Mouse (Mus musculus) liver, embryonic 12.5 days (tissue): ENCODE data around the gene Cops6. TPM values are rescaled to one million over a fixed set of nuclear protein-coding genes. Genes with fewer than 3 reads are reported as not detected.

Experiments used
- ATAC-seq: fragments of 200-750 bp; cut with Nextera tagmentation; 2 replicates; pipeline ENCODE4 v1.8.0; 2017; ENCODE audit warnings: moderate number of reproducible peaks, mild to moderate bottlenecking, moderate library complexity
- H3K27ac ChIP-seq: fragments of 300-500 bp; sonication (generic); 2 replicates; pipeline ENCODE4 v1.5.1; 2016; ENCODE audit warnings: mild to moderate bottlenecking
- H3K27me3 ChIP-seq: fragments of 300-500 bp; sonication (generic); replicated peaks from 2 replicates; pipeline ENCODE4 v1.6.1; 2016; ENCODE audit warnings: mild to moderate bottlenecking, moderate library complexity
- H3K36me3 ChIP-seq: fragments of 300-500 bp; sonication (generic); 2 replicates; pipeline ENCODE4 v1.6.1; 2016; ENCODE audit warnings: mild to moderate bottlenecking, moderate library complexity
- H3K4me1 ChIP-seq: fragments of 300-500 bp; sonication (generic); 2 replicates; pipeline ENCODE4 v1.6.1; 2016
- H3K4me2 ChIP-seq: fragments of 300-500 bp; sonication (generic); 2 replicates; pipeline ENCODE4 v1.6.1; 2016; ENCODE audit warnings: mild to moderate bottlenecking, moderate library complexity
- H3K4me3 ChIP-seq: fragments of 300-500 bp; sonication (generic); 2 replicates; pipeline ENCODE4 v1.5.1; 2016; ENCODE audit warnings: mild to moderate bottlenecking, moderate library complexity
- H3K9ac ChIP-seq: fragments of 300-500 bp; sonication (generic); 2 replicates; pipeline ENCODE4 v1.6.1; 2016; ENCODE audit warnings: mild to moderate bottlenecking, moderate library complexity
- H3K9me3 ChIP-seq: fragments of 300-500 bp; sonication (generic); replicated peaks from 2 replicates; pipeline ENCODE4 v1.6.1; 2016; ENCODE audit warnings: mild to moderate bottlenecking, moderate library complexity
- WGBS: fragments of 180-500 bp; shearing (Covaris S2); methylation state at CpG from one replicate; pipeline ENCODE4 v1.1.7; 2016; ENCODE audit not compliant: insufficient replicate concordance; 5-methylcytosine and 5-hydroxymethylcytosine counted together
- polyA plus RNA-seq: library from polyadenylated mRNA; unstranded; fragments of >200 nt; fragmentation: Nextera tagmentation; extraction: Ambion mirVana; gene quantifications from 2 replicates; pipeline ENCODE4 v1.2.1, GENCODE M21; 2016

The Cops6 gene
- 181 and 191 TPM in 2 replicates for polyA plus RNA-seq

- Histone ChIP-seq H3K27ac (peak within 1 kb of the TSS; percentile 66), H3K9ac (peak within 1 kb of the TSS; percentile 80), H3K4me3 (peak within 1 kb of the TSS; percentile 75), H3K36me3 (peaks cover 40% of the 10 kb centered on the region), H3K27me3 (no peaks in the 10 kb centered on the region), H3K4me2 (peak within 1 kb of the TSS; percentile 81), H3K4me1 (peaks cover 32% of the 10 kb centered on the region), H3K9me3 (no peaks in the 10 kb centered on the region)
- peak; percentile 94 for ATAC-seq
- under 1% methylated on average over 42 of the region's 42 CpGs for WGBS
Observed at GRCm38 (mm10) chr5:138160842-138161665, at the start of gene Cops6. Gene Cops6 (plus strand): TSS chr5:138161071.

DNA sequence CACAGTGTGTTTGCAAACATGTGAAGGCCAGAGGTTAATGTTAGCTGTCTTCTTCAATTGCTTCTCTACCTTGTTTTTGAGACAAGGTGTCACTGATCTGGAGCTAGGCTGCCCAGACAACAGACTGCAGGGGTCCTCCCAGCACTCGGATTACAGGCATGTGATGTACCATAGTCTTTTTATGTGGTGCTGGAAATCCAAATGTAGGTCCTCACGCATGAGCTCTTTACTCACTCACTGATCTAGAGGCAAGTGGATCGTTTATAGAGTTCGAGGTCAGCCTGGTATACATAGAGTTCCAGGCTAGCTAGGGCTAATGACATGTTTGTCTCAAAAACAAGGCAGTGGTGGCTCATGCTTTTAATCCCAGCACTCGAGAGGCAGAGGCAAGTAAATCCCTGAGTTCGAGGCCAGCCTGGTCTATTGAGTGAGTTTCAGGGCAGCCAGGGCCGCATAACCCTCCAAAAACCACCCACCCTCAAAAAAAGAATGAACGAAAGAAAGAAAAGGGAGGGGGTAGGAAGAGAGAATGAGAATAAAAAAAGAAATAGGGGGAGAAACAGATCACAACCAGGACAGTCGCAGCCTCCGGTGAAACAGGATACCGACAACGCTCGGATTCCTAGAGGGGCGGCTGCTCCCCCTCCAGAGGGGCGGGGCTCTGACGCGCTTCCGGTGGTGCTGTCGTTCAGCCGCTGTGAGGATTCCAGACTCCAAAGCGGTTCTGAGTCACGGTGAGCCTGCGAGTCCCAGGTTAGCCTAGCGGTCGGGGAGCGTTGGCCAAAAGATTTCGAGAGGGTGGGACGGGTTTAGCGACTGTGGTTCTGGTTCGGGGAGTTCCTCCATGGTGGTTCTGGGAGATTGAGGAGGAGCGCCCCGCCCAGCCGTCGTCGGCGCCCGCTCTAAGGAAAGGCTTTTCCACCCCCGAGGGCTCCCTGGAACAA is 44.3 kb upstream of the Cops6 start, which contains the start of gene Zscan21:
Gene Zscan21 (plus strand): TSS at position 649 of the 944 bp plus-strand sequence.
- Histone ChIP-seq H3K9ac (peak within 1 kb of the TSS; percentile 80), H3K27ac (peak within 1 kb of the TSS; percentile 92), H3K9me3 (no peaks in the 10 kb centered on the region), H3K27me3 (no peaks in the 10 kb centered on the region), H3K4me3 (peak within 1 kb of the TSS; percentile 70), H3K36me3 (peaks cover 23% of the 10 kb centered on the region), H3K4me1 (peaks cover 31% of the 10 kb centered on the region), H3K4me2 (peak within 1 kb of the TSS; percentile 84)
- 7% methylated on average over 38 of the region's 38 CpGs for WGBS
- peak; percentile 96 for ATAC-seq

DNA sequence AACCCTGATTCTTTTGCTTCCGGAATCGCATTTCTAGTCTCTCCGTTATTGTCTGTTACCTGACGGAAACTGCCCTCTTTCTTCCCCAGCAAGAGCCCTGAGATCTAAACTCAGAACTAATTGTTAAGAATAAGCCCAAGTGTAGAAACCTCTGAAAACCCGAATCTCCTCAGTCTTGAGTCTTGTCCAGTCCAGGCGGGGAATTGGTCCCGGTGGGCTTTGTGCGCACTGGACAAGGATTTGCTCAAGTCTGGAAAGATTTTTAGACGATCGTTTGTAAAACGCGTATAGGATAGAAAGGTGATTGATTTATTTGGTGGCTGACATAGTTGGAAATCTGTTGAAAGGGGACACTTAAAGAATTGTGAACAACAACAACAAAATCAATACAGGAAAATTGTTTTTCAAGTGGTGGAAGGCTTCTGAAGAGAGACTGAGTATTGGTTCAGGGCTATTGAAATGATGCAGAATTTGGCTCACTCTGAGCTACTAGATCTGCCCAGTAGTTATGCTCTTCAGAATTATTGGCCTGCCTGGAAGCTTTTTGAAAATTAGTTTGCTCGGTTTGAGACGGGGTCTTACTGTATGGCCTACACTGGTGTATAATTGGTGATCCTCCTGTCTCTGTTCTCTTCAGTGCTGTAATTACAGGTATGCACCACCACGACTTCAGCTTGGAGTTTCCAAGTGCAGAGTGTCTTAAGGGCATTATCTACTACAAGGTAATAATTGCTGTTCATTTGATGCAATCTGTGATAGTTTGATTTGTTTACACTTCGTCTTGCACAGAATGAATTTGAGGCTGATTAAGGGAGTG is 43.5 kb upstream of the Cops6 start:
- Histone ChIP-seq H3K4me1 (peaks cover 31% of the 10 kb centered on the region), H3K9ac (peak overlapping the region; percentile 80), H3K27ac (peak overlapping the region; percentile 92), H3K27me3 (no peaks in the 10 kb centered on the region), H3K9me3 (no peaks in the 10 kb centered on the region), H3K4me2 (peak overlapping the region; percentile 84), H3K36me3 (peaks cover 27% of the 10 kb centered on the region), H3K4me3 (peak overlapping the region; percentile 70)
- ATAC-seq, result peak; percentile 31; the same call in 1 of the 2 replicates
- 9% methylated on average over 16 of the region's 16 CpGs for WGBS

DNA sequence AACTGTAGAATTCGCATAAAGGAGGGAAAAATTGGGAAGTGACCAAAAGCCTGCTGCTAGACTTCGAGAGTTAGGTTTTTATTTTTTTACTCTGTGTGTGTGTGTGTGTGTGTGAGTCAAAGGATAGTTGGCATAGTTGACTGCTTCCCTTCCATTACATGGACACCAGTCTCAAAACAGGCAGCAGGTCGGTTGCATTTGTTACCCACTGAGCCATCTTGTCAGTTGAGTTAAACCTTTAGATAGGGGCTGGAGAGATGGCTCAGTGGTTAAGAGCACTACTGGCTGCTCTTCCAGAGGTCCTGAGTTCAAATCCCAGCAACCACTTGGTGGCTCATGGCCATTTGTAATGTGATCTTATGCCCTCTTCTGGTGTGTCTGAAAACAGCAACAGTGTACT is 42.8 kb upstream of the Cops6 start:
- H3K4me1 ChIP-seq, result peaks cover 32% of the 10 kb centered on the region
- peak overlapping the region; percentile 84 for H3K4me2 ChIP-seq
- peaks cover 31% of the 10 kb centered on the region for H3K36me3 ChIP-seq
- H3K27me3 ChIP-seq, result no peaks in the 10 kb centered on the region
- H3K9me3 ChIP-seq, result no peaks in the 10 kb centered on the region
- H3K27ac ChIP-seq, result 0 out of 2 replicates have a peak overlapping the region, but pooled peaks have one; percentile 59
- no peak for ATAC-seq
- H3K9ac ChIP-seq, result peak overlapping the region; percentile 80; the same call in 1 of the 2 replicates
- peak overlapping the region; percentile 70 for H3K4me3 ChIP-seq
- 56% methylated on average over 3 of the region's 3 CpGs for WGBS

GRCm38 (mm10) chr5:138132425-138133064 is 28.3 kb upstream of the Cops6 start:
- peaks cover 13% of the 10 kb centered on the region for H3K4me1 ChIP-seq
- no peak overlapping the region for H3K4me2 ChIP-seq
- WGBS, result 89% methylated on average over 5 of the region's 5 CpGs
- no peak for ATAC-seq
- no peak overlapping the region for H3K27ac ChIP-seq
- H3K4me3 ChIP-seq, result no peak overlapping the region
- peaks cover 77% of the 10 kb centered on the region for H3K36me3 ChIP-seq
- no peaks in the 10 kb centered on the region for H3K9me3 ChIP-seq
- H3K27me3 ChIP-seq, result no peaks in the 10 kb centered on the region
- no peak overlapping the region for H3K9ac ChIP-seq

DNA sequence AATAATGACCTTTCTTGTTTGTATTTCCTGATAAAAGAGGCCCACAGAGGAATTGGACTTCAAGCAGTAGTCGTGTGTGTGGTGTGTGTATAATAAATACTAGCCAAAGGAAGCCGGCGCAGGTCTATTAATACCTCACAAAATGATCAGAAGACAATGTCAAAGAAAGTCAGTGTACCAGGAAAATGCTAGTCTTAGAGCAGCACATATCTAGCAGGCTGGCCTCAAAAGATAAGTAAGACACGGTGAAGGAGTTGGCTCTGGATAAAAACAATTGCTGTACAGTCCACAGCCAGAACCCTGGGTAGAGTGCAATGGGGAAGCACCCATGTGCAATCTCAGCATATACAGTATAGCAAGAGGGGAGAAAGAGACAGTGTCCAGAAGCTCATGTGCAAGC is 23.6 kb upstream of the Cops6 start:
- no peak overlapping the region; the same call in 1 of the 2 replicates for H3K27ac ChIP-seq
- ATAC-seq, result peak; percentile 87
- 28% methylated on average over 4 of the region's 4 CpGs for WGBS

GRCm38 (mm10) chr5:138137935-138138549 is 22.8 kb upstream of the Cops6 start:
- no peak overlapping the region for H3K4me3 ChIP-seq
- no peaks in the 10 kb centered on the region for H3K27me3 ChIP-seq
- no peak overlapping the region for H3K9ac ChIP-seq
- WGBS, result 47% methylated on average over 8 of the region's 8 CpGs
- no peak overlapping the region for H3K27ac ChIP-seq
- ATAC-seq, result peak; percentile 63; the same call in 1 of the 2 replicates
- peaks cover 22% of the 10 kb centered on the region for H3K4me1 ChIP-seq
- peaks cover 28% of the 10 kb centered on the region for H3K36me3 ChIP-seq
- H3K4me2 ChIP-seq, result no peak overlapping the region
- H3K9me3 ChIP-seq, result no peaks in the 10 kb centered on the region

More for the DNA sequence above, 23.6 kb upstream of the Cops6 start:
- peak overlapping the region; percentile 23 for H3K4me2 ChIP-seq
- no peak overlapping the region for H3K9ac ChIP-seq
- no peaks in the 10 kb centered on the region for H3K27me3 ChIP-seq
- H3K9me3 ChIP-seq, result no peaks in the 10 kb centered on the region
- H3K36me3 ChIP-seq, result peaks cover 33% of the 10 kb centered on the region
- H3K4me3 ChIP-seq, result no peak overlapping the region
- H3K4me1 ChIP-seq, result peaks cover 22% of the 10 kb centered on the region

- no peaks in the 10 kb centered on the region for H3K27me3 ChIP-seq
- no peak overlapping the region for H3K4me2 ChIP-seq
- H3K27ac ChIP-seq, result no peak overlapping the region
- H3K36me3 ChIP-seq, result peaks cover 27% of the 10 kb centered on the region
- H3K4me1 ChIP-seq, result peaks cover 22% of the 10 kb centered on the region
- WGBS, result 30% methylated on average over 2 of the region's 4 CpGs
- no peak for ATAC-seq
- H3K9me3 ChIP-seq, result no peaks in the 10 kb centered on the region
- H3K4me3 ChIP-seq, result no peak overlapping the region
- H3K9ac ChIP-seq, result no peak overlapping the region
Observed at GRCm38 (mm10) chr5:138138585-138138984, 22.3 kb upstream of the Cops6 start.

GRCm38 (mm10) chr5:138154390-138154789 is 6.5 kb upstream of the Cops6 start:
- Histone ChIP-seq H3K4me2 (peak overlapping the region; percentile 79), H3K4me1 (peaks cover 15% of the 10 kb centered on the region), H3K27me3 (no peaks in the 10 kb centered on the region), H3K9ac (peak overlapping the region; percentile 84; the same call in 1 of the 2 replicates), H3K9me3 (no peaks in the 10 kb centered on the region), H3K27ac (no peak overlapping the region), H3K36me3 (peaks cover 29% of the 10 kb centered on the region), H3K4me3 (peak overlapping the region; percentile 84)
- no peak for ATAC-seq
- 58% methylated on average over 3 of the region's 3 CpGs for WGBS

GRCm38 (mm10) chr5:138155443-138155976 is 5.4 kb upstream of the Cops6 start, which contains the start of gene Zfp113:
Gene Zfp113 (minus strand): TSS chr5:138155744.
- peak within 1 kb of the TSS; percentile 84 for H3K9ac ChIP-seq
- H3K36me3 ChIP-seq, result peaks cover 24% of the 10 kb centered on the region
- H3K4me2 ChIP-seq, result peak within 1 kb of the TSS; percentile 79
- H3K27ac ChIP-seq, result peak within 1 kb of the TSS; percentile 82
- H3K9me3 ChIP-seq, result no peaks in the 10 kb centered on the region
- H3K27me3 ChIP-seq, result no peaks in the 10 kb centered on the region
- WGBS, result under 1% methylated on average over 31 of the region's 31 CpGs
- peaks cover 19% of the 10 kb centered on the region for H3K4me1 ChIP-seq
- peak within 1 kb of the TSS; percentile 84 for H3K4me3 ChIP-seq
- ATAC-seq, result peak; percentile 97
